Mouse (Mus musculus) 3134 (cell line): ENCODE data around the gene Shisal2a.
"Not testable (repeated sequence)": the region's sequence is repeated elsewhere in the genome, so short reads cannot be mapped to it uniquely, and the experiment has no call there.

Experiments used
- DNase-seq: peaks from one replicate; pipeline ENCODE4 v3.0.0-alpha.2; 2011; ENCODE audit warnings: low spot score; ENCODE audit not compliant: insufficient read length; ENCODE audit errors: extremely low read depth

The Shisal2a gene

GRCm38 (mm10) chr4:108379476-108379875 is 3.7 kb downstream of the Shisal2a start:
- DNase-seq: no peak

GRCm38 (mm10) chr4:108372166-108372565 is 11.0 kb downstream of the Shisal2a start:
- no peak for DNase-seq

- DNase-seq: no peak
Measured at GRCm38 (mm10) chr4:108371421-108371820, 11.7 kb downstream of the Shisal2a start.

GRCm38 (mm10) chr4:108370409-108370808 is 12.7 kb downstream of the Shisal2a start:
- no peak for DNase-seq

- no peak for DNase-seq
Measured at GRCm38 (mm10) chr4:108369254-108369653, 13.9 kb downstream of the Shisal2a start.

- DNase-seq: no peak
Measured at GRCm38 (mm10) chr4:108364111-108364476, 19.1 kb downstream of the Shisal2a start.

- DNase-seq: no peak
Measured at GRCm38 (mm10) chr4:108363355-108364110, 19.6 kb downstream of the Shisal2a start.

- DNase-seq: no peak
Measured at GRCm38 (mm10) chr4:108362321-108363261, 20.6 kb downstream of the Shisal2a start.

- no peak for DNase-seq
Measured at GRCm38 (mm10) chr4:108360136-108361055, 22.8 kb downstream of the Shisal2a start.

- no peak for DNase-seq
Measured at GRCm38 (mm10) chr4:108358498-108358897, 24.7 kb downstream of the Shisal2a start.

- DNase-seq: no peak
Measured at GRCm38 (mm10) chr4:108357458-108357857, 25.7 kb downstream of the Shisal2a start.

- not testable (repeated sequence) for DNase-seq
Measured at GRCm38 (mm10) chr4:108353591-108353990, 29.6 kb downstream of the Shisal2a start.

GRCm38 (mm10) chr4:108350819-108351218 is 32.3 kb downstream of the Shisal2a start:
- peak; percentile 74 for DNase-seq

- no peak for DNase-seq
Measured at GRCm38 (mm10) chr4:108349836-108350547, 33.2 kb downstream of the Shisal2a start.

GRCm38 (mm10) chr4:108349064-108349463 is 34.1 kb downstream of the Shisal2a start:
- DNase-seq: no peak

GRCm38 (mm10) chr4:108348256-108348875 is 34.8 kb downstream of the Shisal2a start:
- DNase-seq: no peak

GRCm38 (mm10) chr4:108347111-108347510 is 36.0 kb downstream of the Shisal2a start:
- peak; percentile 57 for DNase-seq

GRCm38 (mm10) chr4:108345826-108346225 is 37.3 kb downstream of the Shisal2a start:
- DNase-seq: no peak

- no peak for DNase-seq
Measured at GRCm38 (mm10) chr4:108344631-108345083, 38.5 kb downstream of the Shisal2a start.
